Comparison of ENCODE assay signal across 8 mouse cellular contexts in genomic region chr9:118611958-118612581, GRCm38 (mm10). TPM values are rescaled to one million over a fixed set of nuclear protein-coding genes. Genes with fewer than 3 reads are reported as not detected.
DNase-seq lines count a peak whose midpoint lies in the region; ATAC-seq and TF ChIP-seq lines count a peak whose summit lies in the region.

No protein-coding gene starts in this region.

- no peak overlapping the region for H3K9ac ChIP-seq in embryonic facial prominence, embryonic 11.5 days (replicated peaks; ENCODE audit: low read length)
- H3K9ac ChIP-seq in heart, postnatal 0 days (replicated peaks; ENCODE audit: low read depth, low read length) = no peak overlapping the region

- H3K4me3 ChIP-seq in embryonic facial prominence, embryonic 11.5 days (ENCODE audit: low read depth, low read length) = no peak overlapping the region
- H3K4me3 ChIP-seq in embryonic facial prominence, embryonic 10.5 days = no peak overlapping the region
- peak overlapping the region; percentile 17; the same call in 1 of the 2 replicates for H3K4me3 ChIP-seq in heart, postnatal 0 days (ENCODE audit: low read depth, low read length)

- no peak overlapping the region for H3K4me2 ChIP-seq in embryonic facial prominence, embryonic 11.5 days (ENCODE audit: low read depth, low read length)
- H3K4me2 ChIP-seq in heart, postnatal 0 days (ENCODE audit: low read depth, low read length) = peak overlapping the region; percentile 55

- peak; percentile 36 for DNase-seq in embryonic facial prominence, embryonic 11.5 days (ENCODE audit: low spot score)
- no peak for DNase-seq in embryonic facial prominence, embryonic 10.5 days (ENCODE audit: low spot score)
- peak; percentile 51 for DNase-seq in B cell, adult 2 months
- DNase-seq in heart, postnatal 0 days (ENCODE audit: low spot score) = peak; percentile 30
- peak; percentile 39 to 44 for DNase-seq in lung, postnatal 4 days
- no peak for DNase-seq in urinary bladder, postnatal 36 days (ENCODE audit: low spot score in 2 of 2)
- no peak for DNase-seq in layer of hippocampus, adult 18-20 months (ENCODE audit: low spot score in 2 of 2)
- DNase-seq in Muller cell, postnatal 12 days (ENCODE audit: inconsistent ontology term) = no peak

- H3K27me3 ChIP-seq in embryonic facial prominence, embryonic 11.5 days (ENCODE audit: control insufficient read depth, insufficient read depth, low read length) = no peaks in the 10 kb centered on the region
- peaks cover 40% of the 10 kb centered on the region for H3K27me3 ChIP-seq in embryonic facial prominence, embryonic 10.5 days (replicated peaks; ENCODE audit: low read depth, poor library complexity, severe bottlenecking)
- H3K27me3 ChIP-seq in heart, postnatal 0 days (ENCODE audit: control insufficient read depth, insufficient read depth, low read length) = no peaks in the 10 kb centered on the region

- TF ChIP-seq CTCF in heart, postnatal 0 days (IDR thresholded peaks at IDR 0.05; ENCODE audit: low read depth) = no peak

- no peak for TF ChIP-seq EP300 in heart, postnatal 0 days (IDR thresholded peaks at IDR 0.05; ENCODE audit: low read depth)

- H3K4me1 ChIP-seq in embryonic facial prominence, embryonic 11.5 days (ENCODE audit: control insufficient read depth, insufficient read depth, low read length) = peaks cover 4% of the 10 kb centered on the region; the same call in 1 of the 2 replicates
- peaks cover 67% of the 10 kb centered on the region for H3K4me1 ChIP-seq in embryonic facial prominence, embryonic 10.5 days
- peaks cover 35% of the 10 kb centered on the region for H3K4me1 ChIP-seq in heart, postnatal 0 days (ENCODE audit: control insufficient read depth, insufficient read depth)

- H3K36me3 ChIP-seq in embryonic facial prominence, embryonic 11.5 days (replicated peaks; ENCODE audit: control insufficient read depth, insufficient read depth, low read depth, low read length) = no peaks in the 10 kb centered on the region
- H3K36me3 ChIP-seq in embryonic facial prominence, embryonic 10.5 days (replicated peaks) = no peaks in the 10 kb centered on the region
- H3K36me3 ChIP-seq in heart, postnatal 0 days (replicated peaks; ENCODE audit: control insufficient read depth, insufficient read depth, low read length) = no peaks in the 10 kb centered on the region

- H3K27ac ChIP-seq in embryonic facial prominence, embryonic 11.5 days (replicated peaks; ENCODE audit: low read depth, low read length) = no peak overlapping the region
- no peak overlapping the region for H3K27ac ChIP-seq in embryonic facial prominence, embryonic 10.5 days (replicated peaks)
- H3K27ac ChIP-seq in heart, postnatal 0 days (ENCODE audit: low read depth) = no peak overlapping the region

- H3K9me3 ChIP-seq in embryonic facial prominence, embryonic 11.5 days (replicated peaks; ENCODE audit: control insufficient read depth, low read length) = no peaks in the 10 kb centered on the region
- no peaks in the 10 kb centered on the region for H3K9me3 ChIP-seq in embryonic facial prominence, embryonic 10.5 days
- no peaks in the 10 kb centered on the region for H3K9me3 ChIP-seq in heart, postnatal 0 days (replicated peaks; ENCODE audit: control insufficient read depth, low read length)

- no peak for ATAC-seq in embryonic facial prominence, embryonic 11.5 days (replicated peaks; ENCODE audit: insufficient number of reproducible peaks, low FRiP score, low TSS enrichment, low read depth)
- no peak; the same call in 1 of the 2 replicates for ATAC-seq in heart, postnatal 0 days (ENCODE audit: insufficient read depth, low read depth)

- WGBS in embryonic facial prominence, embryonic 11.5 days = 49% methylated on average over 20 of the region's 20 CpGs
- WGBS in embryonic facial prominence, embryonic 10.5 days = 60% methylated on average over 20 of the region's 20 CpGs
- whole genome bisulfite sequencing in heart, postnatal 0 days = 33% methylated on average over 20 of the region's 20 CpGs

RNA-seq across cellular contexts. Expression of gene Itga9, which starts 5.6 kb away (rescaled TPM):
- polyA plus RNA-seq in embryonic facial prominence, embryonic 11.5 days (2014; fragmentation: Nextera tagmentation; extraction: Ambion mirVana) = 9.3 and 10.3 TPM in 2 replicates
- polyA plus RNA-seq in embryonic facial prominence, embryonic 10.5 days (2016; fragmentation: Nextera tagmentation; extraction: Ambion mirVana) = 11.9 and 13.4 TPM in 2 replicates
- 41.4 and 61.5 TPM in 2 replicates for total RNA-seq in heart, postnatal 0 days (2014; rRNA removed; ENCODE audit: low replicate concordance)
- 8.2 and 10.7 TPM in 2 replicates for polyA plus RNA-seq in heart, postnatal 0 days (2015; fragmentation: Nextera tagmentation; extraction: Ambion mirVana)
- 1 to 10 TPM; 2.5 to 5.4 TPM for total RNA-seq in layer of hippocampus, adult 18-20 months (2021)

Comparison
In these comparisons a context has a peak if more than half of its experiments do, and no peak if none do; other contexts are left out.
1. DNase-seq: peak in embryonic facial prominence, embryonic 11.5 days (single experiment), B cell, adult 2 months (2 of 2), heart, postnatal 0 days (single experiment) and lung, postnatal 4 days (2 of 2); none in embryonic facial prominence, embryonic 10.5 days (single experiment), urinary bladder, postnatal 36 days (0 of 2), layer of hippocampus, adult 18-20 months (0 of 2) and Muller cell, postnatal 12 days (single experiment).